Mouse (Mus musculus): ENCODE measurements around the gene Il31.

DNA sequence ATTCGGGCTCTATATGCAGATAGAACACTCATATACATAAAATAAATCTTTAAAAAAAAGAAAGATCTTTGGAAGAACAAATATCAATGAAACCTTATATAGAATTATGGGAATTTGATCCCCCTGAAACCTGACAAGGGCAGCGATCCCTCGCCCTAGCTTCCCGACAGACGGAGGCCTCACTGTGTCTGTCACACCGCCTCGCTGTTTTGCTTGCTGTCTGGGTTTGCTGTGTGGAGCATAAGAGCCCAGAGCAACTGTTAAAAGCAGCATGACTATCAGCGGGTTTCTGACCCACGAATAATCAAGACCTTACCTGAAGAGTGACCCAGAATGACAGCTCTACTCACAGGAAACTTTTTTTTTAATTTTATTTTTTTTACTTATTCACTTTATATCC lies 31.4 kb upstream of the Il31 start:
- TF ChIP-seq CTCF (IDR thresholded peaks at IDR 0.05; ENCODE audit: extremely low read depth, insufficient read depth, insufficient read length, insufficient replicate concordance) = no peak
- no peak for TF ChIP-seq POLR2A (IDR thresholded peaks at IDR 0.05; ENCODE audit: low read depth, low read length)

All from spleen, adult 2 months (tissue).